Mouse (Mus musculus) layer of hippocampus, adult 9-10 months (tissue): ENCODE results near the gene Dusp15.

Source experiments
- DNase-seq: peaks from one replicate; pipeline ENCODE4 v3.0.0; 2022; ENCODE audit warnings: low spot score

Gene Dusp15

DNA sequence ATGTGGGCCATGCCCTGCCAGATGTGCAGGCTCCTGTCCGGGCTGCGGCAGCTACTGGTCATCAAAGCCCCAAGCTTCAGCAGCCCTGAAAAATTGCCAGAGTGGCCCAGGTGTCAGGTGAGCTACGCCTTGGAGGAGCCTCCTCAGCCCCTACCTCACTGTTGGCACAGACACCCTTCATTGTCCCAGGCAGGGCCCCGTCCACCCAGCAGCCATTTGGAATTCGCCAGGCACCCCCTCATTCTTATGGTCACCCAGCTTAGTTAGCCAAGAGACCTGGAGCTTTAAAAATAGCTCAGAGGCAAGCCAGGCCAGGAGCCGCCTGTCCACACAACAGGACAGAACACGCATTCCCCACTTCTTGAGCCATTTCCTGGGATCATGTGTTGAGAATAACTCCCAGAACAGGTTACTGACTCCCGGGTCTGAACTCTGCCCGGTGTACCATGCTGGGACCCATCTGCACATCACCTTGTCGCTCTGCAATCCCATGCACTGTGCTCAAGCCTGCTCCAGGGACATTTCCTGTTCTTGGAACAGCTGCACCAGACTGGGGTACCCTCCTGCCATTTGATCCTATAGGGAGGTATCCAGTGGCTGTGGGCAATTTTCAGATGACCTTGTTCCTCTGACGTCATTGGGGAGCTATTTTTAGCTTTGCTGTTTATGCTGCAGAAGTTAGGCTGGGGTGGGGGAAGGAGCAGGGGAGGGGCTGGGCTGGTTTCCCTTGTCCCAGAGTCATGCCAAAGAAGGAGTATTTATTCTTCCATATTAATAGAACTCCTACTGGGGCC, 46.3 kb downstream of the Dusp15 start:
- no peak for DNase-seq

DNA sequence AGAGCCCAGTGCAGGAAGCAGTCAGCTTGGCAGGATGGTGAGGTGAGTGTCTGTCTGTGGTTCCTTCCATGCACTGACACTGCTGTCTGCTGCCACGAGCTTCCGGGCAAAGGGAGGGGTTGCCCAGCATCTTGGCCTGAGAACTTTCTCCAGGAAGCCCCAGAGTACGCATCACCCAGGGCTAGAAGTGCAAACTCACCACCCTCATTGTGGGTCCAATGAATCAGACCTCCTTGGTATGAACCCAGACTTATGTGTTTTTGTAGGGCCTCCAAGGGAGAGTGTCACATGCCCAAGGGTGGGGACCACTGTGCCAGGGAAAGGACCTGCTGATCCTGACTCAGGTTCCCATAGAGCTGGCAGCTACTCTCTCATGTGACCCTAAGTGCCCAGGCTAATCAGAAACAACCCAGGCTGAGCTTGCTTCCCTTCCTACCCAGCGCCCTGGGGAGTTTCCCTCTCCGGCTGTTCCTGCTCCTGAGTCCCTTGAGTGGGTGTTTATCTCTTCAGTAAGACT, 47.3 kb downstream of the Dusp15 start:
- DNase-seq, result no peak

DNA sequence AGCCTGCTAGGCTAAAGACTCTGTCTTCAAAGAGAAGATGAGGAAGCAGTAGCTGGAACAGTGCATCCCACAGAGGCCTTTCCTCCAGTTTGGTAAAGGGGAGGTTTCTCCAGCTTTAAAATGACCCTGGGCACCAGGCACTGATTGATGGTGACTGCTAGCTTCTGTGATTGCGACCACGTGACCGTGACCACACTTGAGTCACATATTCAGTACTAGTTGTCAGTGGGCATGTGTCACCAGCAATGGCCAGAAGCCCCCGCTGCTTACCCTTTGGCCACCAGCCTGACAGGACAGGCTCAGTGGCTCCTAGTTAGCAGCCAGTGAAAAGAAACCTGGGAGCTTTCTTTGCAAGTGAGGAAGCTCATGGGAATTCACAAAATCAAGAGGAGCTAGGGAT, 47.9 kb downstream of the Dusp15 start:
- no peak for DNase-seq

DNA sequence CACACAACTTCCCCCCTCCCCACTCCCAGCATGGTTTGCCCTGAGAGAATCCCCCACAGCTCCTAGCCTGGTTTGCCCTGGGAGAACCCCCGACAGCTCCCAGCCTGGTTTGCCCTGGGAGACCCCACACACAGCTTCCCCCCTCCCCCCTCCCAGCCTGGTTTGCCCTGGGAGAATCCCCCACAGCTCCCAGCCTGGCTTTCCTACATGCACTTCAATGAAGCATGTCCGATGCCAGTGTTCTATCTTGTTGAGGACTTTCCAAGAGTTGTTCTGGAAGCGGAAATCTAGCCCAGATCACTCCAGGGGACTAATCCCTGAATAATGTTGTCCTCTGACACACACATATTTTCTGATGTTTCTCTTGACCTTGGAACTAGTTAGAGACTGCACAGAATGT, 48.8 kb downstream of the Dusp15 start:
- no peak for DNase-seq

DNA sequence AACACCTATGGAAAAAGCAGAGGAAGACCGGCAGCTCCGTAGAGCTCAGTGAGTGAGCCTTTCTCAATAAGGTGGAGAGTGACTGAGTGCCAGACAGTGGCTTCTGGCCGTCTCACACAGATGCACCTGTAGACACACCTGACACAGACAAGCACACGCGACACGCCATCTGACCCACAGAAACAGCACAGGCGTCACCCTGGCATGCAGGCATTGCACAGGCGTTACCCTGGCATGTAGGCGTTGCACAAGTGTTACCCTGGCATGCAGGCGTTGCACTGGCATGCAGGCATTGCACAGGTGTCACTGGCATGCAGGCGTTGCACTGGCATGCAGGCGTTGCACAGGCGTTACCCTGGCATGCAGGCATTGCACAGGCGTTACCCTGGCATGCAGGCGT, 50.2 kb downstream of the Dusp15 start:
- no peak for DNase-seq

DNA sequence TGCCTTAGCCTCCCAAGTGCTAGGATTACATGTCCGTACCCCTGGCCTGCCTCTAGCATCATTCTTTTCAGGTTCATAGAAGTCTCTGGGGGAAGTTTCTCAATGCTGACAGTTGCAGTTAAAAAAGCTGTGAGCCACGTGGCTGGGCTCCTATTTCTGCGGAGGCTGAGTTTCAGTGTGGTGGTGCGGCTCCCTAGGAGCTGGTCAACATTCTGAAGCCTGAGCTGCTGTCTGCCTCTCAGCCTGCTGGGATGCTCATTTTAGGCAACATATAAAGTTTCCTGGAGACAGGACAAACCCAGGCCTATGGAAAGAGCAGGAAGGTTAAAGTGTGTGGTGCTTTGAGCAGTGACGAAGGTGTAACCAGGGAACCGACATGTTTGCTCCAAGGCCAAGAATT, 52.5 kb downstream of the Dusp15 start:
- DNase-seq, result no peak

DNA sequence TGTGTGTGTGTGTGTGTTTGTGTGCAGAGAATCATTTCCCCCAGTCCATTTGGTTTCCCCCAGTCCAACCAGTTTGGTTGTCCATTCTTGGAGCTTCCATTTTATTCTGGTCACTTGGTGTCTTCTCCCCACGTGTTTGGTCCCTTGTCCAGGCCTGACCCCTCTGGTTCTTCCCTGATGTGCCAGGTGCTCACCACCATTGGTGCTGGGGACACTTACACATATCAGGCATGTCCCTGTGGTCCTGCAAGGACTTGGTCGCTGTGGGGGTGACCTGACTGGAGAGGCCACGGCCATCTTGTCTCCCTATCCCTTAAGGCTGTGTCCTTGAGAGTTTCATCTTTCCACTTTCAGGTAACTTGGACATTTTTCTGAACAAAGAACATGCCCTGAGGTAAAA, 54.6 kb downstream of the Dusp15 start:
- no peak for DNase-seq

DNA sequence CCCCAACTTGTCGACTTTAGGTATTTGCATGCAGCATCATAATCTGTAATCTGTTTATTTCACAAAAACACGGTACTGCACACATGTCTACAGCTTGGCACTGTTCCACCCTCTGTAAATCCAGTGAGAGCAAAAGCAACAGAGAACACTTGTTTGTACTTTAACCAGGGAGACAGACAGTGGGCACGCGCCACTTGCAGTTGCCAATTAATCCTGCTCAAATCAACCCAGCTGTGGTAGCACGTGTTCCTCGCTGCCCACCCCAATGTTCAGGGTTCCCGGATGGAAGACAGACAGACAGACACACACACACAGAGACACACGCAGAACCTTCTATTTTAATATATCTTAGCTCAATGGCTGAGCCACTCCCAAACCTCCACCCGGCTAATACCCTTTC, 55.7 kb downstream of the Dusp15 start:
- no peak for DNase-seq
